Mouse (Mus musculus): Measurements from ENCODE around the gene Gm10057.
"Not testable (repeated sequence)": the region's sequence is repeated elsewhere in the genome, so short reads cannot be mapped to it uniquely, and the experiment has no call there.

Gene Gm10057

GRCm38 (mm10) chrX:154054939-154055338, at the start of gene Gm10057:
Gene Gm10057, minus strand, starts transcription at chrX:154055039.
- in situ Hi-C loops (cut with MboI): not testable (repeated sequence)

DNA sequence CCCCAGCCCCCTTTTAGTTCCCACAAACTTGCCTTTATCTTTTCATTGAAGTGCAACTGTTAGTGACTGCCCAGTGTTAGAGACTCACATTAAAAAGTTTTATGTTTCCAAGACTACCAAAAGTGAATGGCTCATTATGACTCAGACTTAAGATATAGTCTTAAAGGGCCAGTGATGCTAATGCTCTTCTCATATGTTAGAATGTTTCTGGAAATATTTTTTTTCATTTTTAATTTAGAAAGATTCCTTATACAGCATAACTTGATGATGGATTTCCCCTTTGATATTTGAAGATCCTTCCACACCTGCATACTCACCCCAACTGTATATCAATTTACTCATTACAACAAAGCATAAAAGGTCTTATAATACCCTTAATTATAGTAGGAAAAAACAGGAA, 21.1 kb downstream of the Gm10057 start, which contains the start of gene 4921511M17Rik:
Gene 4921511M17Rik (minus strand): TSS at position 101 of the 400 bp plus-strand sequence.
- in situ Hi-C loops (cut with MboI): not testable (repeated sequence)

- in situ Hi-C loops (cut with MboI): not testable (repeated sequence)
Measured at GRCm38 (mm10) chrX:154012540-154012939, 42.3 kb downstream of the Gm10057 start, which contains the start of gene Samt1. Gene Samt1, minus strand, starts transcription at chrX:154012640.

Measured in mature B cell (primary cell).